Mouse (Mus musculus): ENCODE results near the gene Dlgap3. TPM values are rescaled to one million over a fixed set of nuclear protein-coding genes. Genes with fewer than 3 reads are reported as not detected.

Dlgap3 gene
- polyA plus RNA-seq, 1 experiment from 2014 or later, result 19.5 TPM

DNA sequence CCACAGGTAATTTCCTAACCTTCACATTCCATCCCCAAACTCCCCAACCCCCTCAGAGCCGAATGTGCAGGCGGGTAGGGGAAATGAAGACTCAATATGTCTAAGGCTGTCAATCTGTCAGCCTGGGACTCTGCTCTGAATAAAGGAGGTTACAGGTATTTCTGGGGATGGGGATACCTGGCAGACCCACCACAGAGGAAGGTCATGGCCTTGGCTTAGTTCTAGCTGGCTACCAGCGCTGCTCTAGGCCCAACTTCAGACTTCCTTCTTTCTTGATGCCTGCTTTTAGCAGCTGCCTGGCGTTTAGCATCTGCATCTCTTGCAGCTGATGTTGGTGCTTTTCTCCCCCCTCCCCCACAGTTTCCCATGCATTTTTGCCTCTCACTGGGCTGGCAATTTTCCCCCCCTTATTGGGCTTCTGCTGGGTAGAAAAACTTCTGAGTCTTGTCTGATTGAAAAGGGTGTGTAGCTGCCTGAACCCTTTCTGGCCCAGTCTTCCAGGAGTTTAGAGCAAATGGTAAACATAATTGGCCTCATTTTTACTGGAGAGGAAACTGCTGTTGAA lies 2.4 kb downstream of the Dlgap3 start:
- WGBS, result 53% methylated on average over 4 of the region's 4 CpGs
- Histone ChIP-seq H3K27ac (ENCODE audit: low read length) (0 out of 2 replicates have a peak overlapping the region, but pooled peaks have one; percentile 32), H3K36me3 (ENCODE audit: control insufficient read depth, insufficient read depth, low read length) (no peaks in the 10 kb centered on the region), H3K4me2 (ENCODE audit: low read length) (peak overlapping the region; percentile 95), H3K9me3 (replicated peaks; ENCODE audit: control insufficient read depth, low read length, poor library complexity, severe bottlenecking) (no peaks in the 10 kb centered on the region), H3K4me3 (ENCODE audit: low read depth, low read length) (no peak overlapping the region), H3K27me3 (ENCODE audit: control insufficient read depth, insufficient read depth, low read depth, low read length) (no peaks in the 10 kb centered on the region), H3K9ac (ENCODE audit: low read depth, low read length) (0 out of 2 replicates have a peak overlapping the region, but pooled peaks have one; percentile 30), H3K4me1 (ENCODE audit: control insufficient read depth, insufficient read depth, low read length) (peaks cover 47% of the 10 kb centered on the region)
- no peak for ATAC-seq

DNA sequence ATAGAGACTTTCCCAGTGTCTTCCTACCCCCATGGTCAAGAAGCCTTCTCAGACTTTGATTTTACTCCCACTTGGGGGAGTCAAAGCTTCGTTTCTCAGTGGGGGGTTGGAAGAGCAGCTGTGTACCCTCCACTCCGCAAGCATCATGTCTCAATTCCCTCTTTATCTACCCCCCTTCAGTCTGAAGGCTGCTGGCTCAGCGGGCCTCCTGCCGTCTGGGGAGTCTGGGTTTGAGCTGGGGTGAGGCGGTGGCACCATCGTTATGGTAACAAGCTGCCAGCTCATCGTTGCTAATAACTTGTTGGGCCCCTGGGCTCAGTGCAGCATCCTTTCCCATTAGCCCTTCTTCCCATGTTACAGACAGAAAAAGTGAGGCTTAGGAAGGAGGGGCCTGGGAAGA lies 3.1 kb downstream of the Dlgap3 start:
- Histone ChIP-seq H3K36me3 (ENCODE audit: control insufficient read depth, insufficient read depth, low read length) (no peaks in the 10 kb centered on the region), H3K4me2 (ENCODE audit: low read length) (peak overlapping the region; percentile 30), H3K4me3 (ENCODE audit: low read depth, low read length) (0 out of 2 replicates have a peak overlapping the region, but pooled peaks have one; percentile 6), H3K27ac (ENCODE audit: low read length) (no peak overlapping the region), H3K9me3 (replicated peaks; ENCODE audit: control insufficient read depth, low read length, poor library complexity, severe bottlenecking) (no peaks in the 10 kb centered on the region), H3K4me1 (ENCODE audit: control insufficient read depth, insufficient read depth, low read length) (peaks cover 47% of the 10 kb centered on the region), H3K27me3 (ENCODE audit: control insufficient read depth, insufficient read depth, low read depth, low read length) (no peaks in the 10 kb centered on the region), H3K9ac (ENCODE audit: low read depth, low read length) (no peak overlapping the region)
- ATAC-seq, result no peak
- WGBS, result 15% methylated on average over 7 of the region's 7 CpGs

DNA sequence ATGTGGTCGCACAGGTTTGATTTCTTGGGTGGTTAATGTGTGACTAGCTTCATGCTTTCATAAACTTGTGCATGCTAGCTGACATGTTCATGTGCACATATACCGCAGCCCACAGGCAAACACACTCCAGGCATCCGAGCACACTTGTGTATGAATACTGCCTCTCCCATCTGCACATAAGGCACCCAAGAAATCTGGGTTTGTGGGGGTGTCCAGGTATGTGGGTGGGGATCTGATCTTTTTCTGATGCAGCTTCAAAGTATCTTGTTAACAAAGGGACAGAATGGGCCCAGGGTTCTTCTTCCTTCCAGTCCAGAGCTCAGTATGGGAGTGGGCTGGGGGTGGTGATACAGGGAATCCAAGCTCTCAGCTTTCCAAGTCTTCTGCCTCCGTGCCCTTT lies 3.6 kb downstream of the Dlgap3 start:
- Histone ChIP-seq H3K9me3 (replicated peaks; ENCODE audit: control insufficient read depth, low read length, poor library complexity, severe bottlenecking) (no peaks in the 10 kb centered on the region), H3K27me3 (ENCODE audit: control insufficient read depth, insufficient read depth, low read depth, low read length) (no peaks in the 10 kb centered on the region), H3K36me3 (ENCODE audit: control insufficient read depth, insufficient read depth, low read length) (no peaks in the 10 kb centered on the region), H3K9ac (ENCODE audit: low read depth, low read length) (peak overlapping the region; percentile 57; the same call in 1 of the 2 replicates), H3K4me3 (ENCODE audit: low read depth, low read length) (no peak overlapping the region), H3K27ac (ENCODE audit: low read length) (no peak overlapping the region), H3K4me1 (ENCODE audit: control insufficient read depth, insufficient read depth, low read length) (peaks cover 42% of the 10 kb centered on the region), H3K4me2 (ENCODE audit: low read length) (peak overlapping the region; percentile 43)
- whole genome bisulfite sequencing, result 70% methylated on average over 4 of the region's 4 CpGs
- ATAC-seq, result no peak

DNA sequence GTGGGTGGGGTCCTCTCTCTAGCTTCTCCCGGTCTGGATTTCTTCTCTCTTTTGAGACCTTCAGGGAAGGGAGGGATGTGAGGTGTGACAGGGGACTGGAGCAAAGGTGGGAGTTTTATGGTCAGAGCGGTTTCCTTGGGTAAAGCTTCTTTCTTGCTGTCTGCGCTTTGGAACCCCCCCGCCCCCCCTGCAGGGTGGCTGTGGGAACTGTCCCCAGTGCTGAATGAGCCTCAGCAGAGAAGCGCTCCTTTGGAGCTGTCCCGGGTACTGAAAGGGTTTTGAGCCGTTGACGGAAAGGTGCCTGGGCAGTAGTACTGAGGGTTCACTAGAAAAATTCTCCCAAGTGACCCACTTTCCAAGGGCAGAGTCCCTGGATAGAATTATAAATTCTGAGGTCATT lies 4.5 kb downstream of the Dlgap3 start:
- H3K27me3 ChIP-seq (ENCODE audit: control insufficient read depth, insufficient read depth, low read depth, low read length), result no peaks in the 10 kb centered on the region

DNA sequence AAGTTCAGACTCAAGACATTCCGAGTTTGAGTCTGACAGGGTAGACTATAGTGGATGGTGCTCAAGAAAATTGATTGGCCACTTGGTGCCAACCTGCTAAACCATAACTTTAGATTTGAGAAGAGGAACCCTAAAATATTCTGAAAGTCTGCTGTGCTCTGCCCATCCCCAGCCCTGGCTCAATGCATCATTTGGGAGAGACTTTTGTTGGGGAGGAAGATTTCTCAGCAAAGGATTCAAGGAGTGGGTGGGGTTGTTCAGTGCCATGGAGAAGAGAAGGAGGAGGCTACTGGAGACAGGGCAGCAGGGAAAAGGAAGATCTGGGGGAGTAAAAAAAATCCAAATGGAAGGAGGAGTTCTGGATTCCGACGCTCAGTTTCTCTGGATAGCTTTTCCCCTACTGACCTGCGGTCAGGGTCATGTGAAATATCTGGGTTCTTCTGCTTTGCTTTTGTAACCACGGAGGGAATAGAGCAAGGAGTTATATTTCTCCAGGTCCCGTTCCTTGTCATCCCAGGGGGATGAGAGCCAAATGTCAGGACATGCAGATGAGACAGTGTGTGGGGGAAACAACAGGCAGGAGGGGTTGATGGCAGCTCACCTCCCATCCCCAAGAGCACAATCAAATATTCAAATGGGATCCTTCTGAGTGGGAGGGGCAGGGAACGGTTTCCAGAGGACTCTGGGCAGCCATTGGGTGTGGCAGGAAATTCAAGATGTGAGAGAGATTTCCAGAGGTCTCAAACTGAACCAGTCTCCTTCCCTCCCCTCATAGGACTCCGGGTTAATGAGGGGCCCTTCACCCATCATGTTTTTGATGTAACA lies 5.3 kb downstream of the Dlgap3 start:
- peaks cover 41% of the 10 kb centered on the region for H3K4me1 ChIP-seq (ENCODE audit: control insufficient read depth, insufficient read depth, low read length)

More for the DNA sequence above, 4.5 kb downstream of the Dlgap3 start:
- H3K36me3 ChIP-seq (ENCODE audit: control insufficient read depth, insufficient read depth, low read length), result no peaks in the 10 kb centered on the region
- no peak for ATAC-seq
- no peaks in the 10 kb centered on the region for H3K9me3 ChIP-seq (replicated peaks; ENCODE audit: control insufficient read depth, low read length, poor library complexity, severe bottlenecking)
- WGBS, result 2% methylated on average over 8 of the region's 8 CpGs
- no peak overlapping the region for H3K9ac ChIP-seq (ENCODE audit: low read depth, low read length)
- H3K4me3 ChIP-seq (ENCODE audit: low read depth, low read length), result no peak overlapping the region
- no peak overlapping the region for H3K27ac ChIP-seq (ENCODE audit: low read length)
- peak overlapping the region; percentile 43 for H3K4me2 ChIP-seq (ENCODE audit: low read length)
- peaks cover 37% of the 10 kb centered on the region for H3K4me1 ChIP-seq (ENCODE audit: control insufficient read depth, insufficient read depth, low read length)

DNA sequence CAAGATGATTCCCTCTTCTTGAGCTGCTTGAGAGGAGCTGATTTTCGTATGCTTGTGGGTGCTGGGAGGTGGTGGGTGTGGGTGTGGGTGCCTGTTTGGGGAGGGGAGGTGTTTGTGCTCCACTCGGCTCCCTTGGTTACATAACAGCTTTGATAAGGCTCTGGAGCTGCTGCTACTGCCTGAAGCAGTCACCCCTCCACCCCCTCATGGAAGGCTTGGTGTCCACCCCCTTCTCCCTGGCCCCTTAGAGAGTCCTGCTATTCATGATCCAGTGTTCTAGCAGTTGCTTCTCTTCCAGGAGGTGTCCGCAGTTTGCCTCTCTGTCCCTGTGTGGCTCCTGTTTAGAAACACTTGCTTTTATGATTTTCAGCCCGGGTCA lies 5.9 kb downstream of the Dlgap3 start:
- no peaks in the 10 kb centered on the region for H3K27me3 ChIP-seq (ENCODE audit: control insufficient read depth, insufficient read depth, low read depth, low read length)
- no peak for ATAC-seq
- H3K4me3 ChIP-seq (ENCODE audit: low read depth, low read length), result no peak overlapping the region
- no peaks in the 10 kb centered on the region for H3K36me3 ChIP-seq (ENCODE audit: control insufficient read depth, insufficient read depth, low read length)
- H3K27ac ChIP-seq (ENCODE audit: low read length), result no peak overlapping the region
- no peak overlapping the region for H3K4me2 ChIP-seq (ENCODE audit: low read length)
- H3K9ac ChIP-seq (ENCODE audit: low read depth, low read length), result no peak overlapping the region
- H3K9me3 ChIP-seq (replicated peaks; ENCODE audit: control insufficient read depth, low read length, poor library complexity, severe bottlenecking), result no peaks in the 10 kb centered on the region
- H3K4me1 ChIP-seq (ENCODE audit: control insufficient read depth, insufficient read depth, low read length), result peaks cover 43% of the 10 kb centered on the region
- WGBS, result 74% methylated on average over 4 of the region's 4 CpGs

More for the DNA sequence above, 5.3 kb downstream of the Dlgap3 start:
- H3K27me3 ChIP-seq (ENCODE audit: control insufficient read depth, insufficient read depth, low read depth, low read length), result no peaks in the 10 kb centered on the region
- 62% methylated on average over 8 of the region's 8 CpGs for WGBS
- no peaks in the 10 kb centered on the region for H3K36me3 ChIP-seq (ENCODE audit: control insufficient read depth, insufficient read depth, low read length)
- ATAC-seq, result no peak
- no peak overlapping the region for H3K4me2 ChIP-seq (ENCODE audit: low read length)
- no peak overlapping the region for H3K4me3 ChIP-seq (ENCODE audit: low read depth, low read length)
- no peak overlapping the region for H3K9ac ChIP-seq (ENCODE audit: low read depth, low read length)
- H3K9me3 ChIP-seq (replicated peaks; ENCODE audit: control insufficient read depth, low read length, poor library complexity, severe bottlenecking), result no peaks in the 10 kb centered on the region
- H3K27ac ChIP-seq (ENCODE audit: low read length), result no peak overlapping the region

DNA sequence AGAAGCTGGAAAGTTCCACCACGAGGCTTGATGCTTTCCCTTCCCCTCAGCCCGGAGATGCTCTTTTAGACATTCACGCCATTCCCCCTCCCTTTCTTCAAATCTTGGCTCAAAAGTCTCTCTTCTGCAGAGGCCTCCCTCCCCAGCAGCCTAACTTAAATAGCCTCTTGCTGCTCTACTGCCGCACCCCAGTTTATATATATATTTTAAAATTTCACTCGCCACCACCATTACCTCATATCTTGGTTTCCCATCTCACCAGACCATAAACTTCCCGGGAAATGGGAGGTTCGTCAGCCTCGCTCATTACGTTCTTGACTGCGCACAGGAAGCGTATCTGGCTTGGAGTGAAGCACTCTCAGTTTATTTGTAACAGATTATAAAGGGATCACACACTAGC lies 9.0 kb downstream of the Dlgap3 start:
- H3K27me3 ChIP-seq (ENCODE audit: control insufficient read depth, insufficient read depth, low read depth, low read length), result no peaks in the 10 kb centered on the region
- H3K9me3 ChIP-seq (replicated peaks; ENCODE audit: control insufficient read depth, low read length, poor library complexity, severe bottlenecking), result no peaks in the 10 kb centered on the region
- H3K9ac ChIP-seq (ENCODE audit: low read depth, low read length), result no peak overlapping the region
- H3K4me3 ChIP-seq (ENCODE audit: low read depth, low read length), result no peak overlapping the region
- H3K4me2 ChIP-seq (ENCODE audit: low read length), result no peak overlapping the region
- H3K27ac ChIP-seq (ENCODE audit: low read length), result no peak overlapping the region
- H3K4me1 ChIP-seq (ENCODE audit: control insufficient read depth, insufficient read depth, low read length), result peaks cover 18% of the 10 kb centered on the region
- H3K36me3 ChIP-seq (ENCODE audit: control insufficient read depth, insufficient read depth, low read length), result no peaks in the 10 kb centered on the region
- 85% methylated on average over 11 of the region's 11 CpGs for WGBS
- no peak for ATAC-seq

DNA sequence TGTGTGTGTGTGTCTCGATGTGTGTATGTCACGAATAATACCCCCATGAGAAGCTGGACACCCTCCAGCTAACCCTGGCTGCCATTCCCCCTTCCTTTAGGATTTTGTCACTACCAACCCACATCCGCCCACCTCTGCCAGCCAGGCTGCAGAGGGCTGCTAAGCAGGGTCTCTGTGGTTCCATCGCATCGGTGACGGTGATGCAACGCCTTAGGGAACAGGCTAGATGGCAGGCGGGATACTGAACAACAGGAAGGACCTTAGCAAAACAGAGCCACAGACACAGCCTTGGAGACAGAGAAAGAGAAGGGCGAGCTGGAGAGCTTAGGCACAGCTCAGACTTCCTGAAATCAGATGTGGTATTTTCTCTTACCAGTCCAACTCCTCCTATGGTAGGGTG lies 9.7 kb downstream of the Dlgap3 start:
- H3K4me1 ChIP-seq (ENCODE audit: control insufficient read depth, insufficient read depth, low read length), result peaks cover 12% of the 10 kb centered on the region
- WGBS, result 50% methylated on average over 9 of the region's 9 CpGs
- H3K36me3 ChIP-seq (ENCODE audit: control insufficient read depth, insufficient read depth, low read length), result no peaks in the 10 kb centered on the region
- ATAC-seq, result no peak
- no peak overlapping the region for H3K4me2 ChIP-seq (ENCODE audit: low read length)
- H3K9me3 ChIP-seq (replicated peaks; ENCODE audit: control insufficient read depth, low read length, poor library complexity, severe bottlenecking), result no peaks in the 10 kb centered on the region
- H3K27me3 ChIP-seq (ENCODE audit: control insufficient read depth, insufficient read depth, low read depth, low read length), result no peaks in the 10 kb centered on the region
- no peak overlapping the region for H3K4me3 ChIP-seq (ENCODE audit: low read depth, low read length)
- H3K9ac ChIP-seq (ENCODE audit: low read depth, low read length), result no peak overlapping the region
- H3K27ac ChIP-seq (ENCODE audit: low read length), result no peak overlapping the region

Measured in midbrain, embryonic 16.5 days (tissue).